Comparison of ENCODE assay signal across 23 mouse cellular contexts in genomic region chr7:68182025-68182424, GRCm38 (mm10).
DNase-seq lines count a peak whose midpoint lies in the region; ATAC-seq and TF ChIP-seq lines count a peak whose summit lies in the region.
"Had no signal": no experiment of that assay in that cellular context is flagged by ENCODE, and none has a peak within 500 bp of the region (broad histone marks: within the 10 kb centered on the region; RNA-seq: fewer than 3 reads in every experiment).

No protein-coding gene starts in this region.

- no peak overlapping the region for H3K4me2 ChIP-seq in liver, embryonic 11.5 days
- H3K4me2 ChIP-seq in kidney, postnatal 0 days (ENCODE audit: low read length) = no peak overlapping the region
- no peak overlapping the region for H3K4me2 ChIP-seq in limb, embryonic 11.5 days (ENCODE audit: low read depth, severe bottlenecking)
- H3K4me2 ChIP-seq: embryonic facial prominence, embryonic 15.5 days; hindbrain, embryonic 15.5 days; limb, embryonic 12.5 days; midbrain, embryonic 15.5 days; neural tube, embryonic 15.5 days had no signal

- ATAC-seq in liver, embryonic 11.5 days (replicated peaks; ENCODE audit: low FRiP score) = no peak
- no peak for ATAC-seq in kidney, postnatal 0 days (replicated peaks; ENCODE audit: low FRiP score, low read depth)
- ATAC-seq in limb, embryonic 11.5 days (ENCODE audit: insufficient number of reproducible peaks, low FRiP score, low TSS enrichment, low read depth) = no peak
- ATAC-seq: intestine, postnatal 0 days had no signal

- H3K36me3 ChIP-seq in liver, adult 2 months (ENCODE audit: control insufficient read depth, insufficient read depth, low read length) = no peaks in the 10 kb centered on the region
- H3K36me3 ChIP-seq in liver, embryonic 11.5 days (ENCODE audit: control insufficient read depth, insufficient read depth, low read length) = peaks cover 4% of the 10 kb centered on the region
- peaks cover 28% of the 10 kb centered on the region for H3K36me3 ChIP-seq in kidney, postnatal 0 days (ENCODE audit: insufficient read depth, low read length)
- H3K36me3 ChIP-seq in limb, embryonic 11.5 days (ENCODE audit: control insufficient read depth, insufficient read depth, low read length) = peaks cover 17% of the 10 kb centered on the region

- H3K4me1 ChIP-seq in liver, adult 2 months (ENCODE audit: control insufficient read depth, insufficient read depth, low read length) = no peaks in the 10 kb centered on the region; the same call in 1 of the 2 replicates
- H3K4me1 ChIP-seq in liver, embryonic 11.5 days (replicated peaks; ENCODE audit: control insufficient read depth, insufficient read depth, low read length) = peaks cover 20% of the 10 kb centered on the region
- H3K4me1 ChIP-seq in embryonic fibroblast, embryonic 13.5 days (ENCODE audit: control insufficient read depth, insufficient read depth, low read length) = peaks cover 24% of the 10 kb centered on the region
- peaks cover 16% of the 10 kb centered on the region; the same call in 1 of the 2 replicates for H3K4me1 ChIP-seq in kidney, postnatal 0 days (replicated peaks; ENCODE audit: insufficient read depth, low read length)
- H3K4me1 ChIP-seq in limb, embryonic 11.5 days (ENCODE audit: control insufficient read depth, insufficient read depth, low read length) = peaks cover 14% of the 10 kb centered on the region
- H3K4me1 ChIP-seq: embryonic facial prominence, embryonic 15.5 days; hindbrain, embryonic 15.5 days; neural tube, embryonic 15.5 days had no signal

- H3K79me2 ChIP-seq in liver, adult 2 months (ENCODE audit: control insufficient read depth, insufficient read depth, low read length) = no peaks in the 10 kb centered on the region

- no peak overlapping the region for H3K4me3 ChIP-seq in liver, adult 2 months (ENCODE audit: insufficient read depth, low read depth, low read length)
- no peak overlapping the region for H3K4me3 ChIP-seq in liver, embryonic 11.5 days (ENCODE audit: low read depth, low read length)
- no peak overlapping the region for H3K4me3 ChIP-seq in embryonic fibroblast, embryonic 13.5 days (ENCODE audit: insufficient read depth, low read length)
- no peak overlapping the region for H3K4me3 ChIP-seq in kidney, postnatal 0 days (replicated peaks; ENCODE audit: low read depth, low read length)
- no peak overlapping the region for H3K4me3 ChIP-seq in limb, embryonic 11.5 days (ENCODE audit: low read depth, low read length)
- H3K4me3 ChIP-seq: embryonic facial prominence, embryonic 15.5 days; forebrain, embryonic 10.5 days; hindbrain, embryonic 15.5 days; left cerebral cortex, adult 2 months; limb, embryonic 12.5 days; midbrain, embryonic 15.5 days; neural tube, embryonic 15.5 days had no signal

- TF ChIP-seq POLR2A in liver, adult 2 months (IDR thresholded peaks at IDR 0.05; ENCODE audit: extremely low read depth, insufficient read depth, low read length) = no peak
- no peak for TF ChIP-seq POLR2A in embryonic fibroblast, embryonic 13.5 days (IDR thresholded peaks at IDR 0.05; ENCODE audit: low read depth, low read length)

- no peak for TF ChIP-seq CTCF in liver, adult 2 months (IDR thresholded peaks at IDR 0.05; ENCODE audit: low read depth, low read length)
- TF ChIP-seq CTCF in embryonic fibroblast, embryonic 13.5 days (IDR thresholded peaks at IDR 0.05; ENCODE audit: borderline replicate concordance, insufficient read depth, low read length) = no peak
- TF ChIP-seq CTCF in kidney, postnatal 0 days (IDR thresholded peaks at IDR 0.05; ENCODE audit: low read depth) = no peak

- no peak overlapping the region for H3K9ac ChIP-seq in liver, adult 2 months (ENCODE audit: low read depth, low read length)
- H3K9ac ChIP-seq in liver, embryonic 11.5 days (ENCODE audit: low read depth, low read length) = no peak overlapping the region
- no peak overlapping the region for H3K9ac ChIP-seq in kidney, postnatal 0 days (ENCODE audit: low read depth, low read length)
- no peak overlapping the region for H3K9ac ChIP-seq in limb, embryonic 11.5 days (ENCODE audit: low read length)
- H3K9ac ChIP-seq: embryonic facial prominence, embryonic 15.5 days; hindbrain, embryonic 15.5 days; limb, embryonic 12.5 days; liver, embryonic 14.5 days; midbrain, embryonic 15.5 days; neural tube, embryonic 15.5 days had no signal

- peak; percentile 12 for DNase-seq in liver, adult 2 months (ENCODE audit: extremely low read depth, low read depth, low spot score)
- no peak for DNase-seq in liver, embryonic 11.5 days (ENCODE audit: low spot score)
- DNase-seq in kidney, postnatal 0 days (ENCODE audit: low spot score) = peak; percentile 66
- peak; percentile 27 for DNase-seq in limb, embryonic 11.5 days (ENCODE audit: low spot score)
- DNase-seq in urinary bladder, adult 2 months (ENCODE audit: low spot score) = no peak
- DNase-seq in adrenal gland, adult 18-20 months (ENCODE audit: low spot score in 2 of 2) = no peak
- DNase-seq: cerebellum, adult 9-11 months; heart, adult 11 months; heart, postnatal 36 days; lung, postnatal 10 days; right cerebral cortex, postnatal 14 days; spleen, adult 18-20 months; thymus, postnatal 25 days had no signal

- H3K9me3 ChIP-seq in liver, embryonic 11.5 days (ENCODE audit: control insufficient read depth, low read length) = no peaks in the 10 kb centered on the region
- no peaks in the 10 kb centered on the region for H3K9me3 ChIP-seq in kidney, postnatal 0 days (replicated peaks; ENCODE audit: low read length)
- no peaks in the 10 kb centered on the region for H3K9me3 ChIP-seq in limb, embryonic 11.5 days (ENCODE audit: control insufficient read depth, low read length)
- H3K9me3 ChIP-seq: embryonic facial prominence, embryonic 15.5 days; forebrain, embryonic 10.5 days; hindbrain, embryonic 15.5 days; limb, embryonic 12.5 days; midbrain, embryonic 15.5 days; neural tube, embryonic 15.5 days had no signal

- no peaks in the 10 kb centered on the region for H3K27me3 ChIP-seq in liver, adult 2 months (ENCODE audit: control insufficient read depth, insufficient read depth, low read length)
- no peaks in the 10 kb centered on the region for H3K27me3 ChIP-seq in liver, embryonic 11.5 days (replicated peaks; ENCODE audit: control insufficient read depth, insufficient read depth, low read length)
- H3K27me3 ChIP-seq in kidney, postnatal 0 days (ENCODE audit: insufficient read depth, low read length) = no peaks in the 10 kb centered on the region
- H3K27me3 ChIP-seq in limb, embryonic 11.5 days (ENCODE audit: control insufficient read depth, insufficient read depth, low read length) = no peaks in the 10 kb centered on the region
- H3K27me3 ChIP-seq: embryonic facial prominence, embryonic 15.5 days; hindbrain, embryonic 15.5 days; limb, embryonic 12.5 days; midbrain, embryonic 15.5 days; neural tube, embryonic 15.5 days had no signal

- WGBS in liver, adult 2 months = 75% methylated on average over 7 of the region's 7 CpGs
- WGBS in liver, embryonic 11.5 days = 73% methylated on average over 7 of the region's 7 CpGs
- 22% methylated on average over 7 of the region's 7 CpGs for WGBS in kidney, postnatal 0 days
- 34% methylated on average over 7 of the region's 7 CpGs for WGBS in limb, embryonic 11.5 days

- no peak overlapping the region for H3K27ac ChIP-seq in liver, adult 2 months (replicated peaks; ENCODE audit: insufficient read depth, low read depth, low read length)
- H3K27ac ChIP-seq in liver, embryonic 11.5 days (ENCODE audit: low read depth, low read length) = no peak overlapping the region
- peak overlapping the region; percentile 89; the same call in 1 of the 2 replicates for H3K27ac ChIP-seq in embryonic fibroblast, embryonic 13.5 days (ENCODE audit: insufficient read depth, low read length)
- H3K27ac ChIP-seq in kidney, postnatal 0 days = no peak overlapping the region
- H3K27ac ChIP-seq in limb, embryonic 11.5 days (replicated peaks; ENCODE audit: low read depth, low read length) = 0 out of 2 replicates have a peak overlapping the region, but pooled peaks have one; percentile 30
- H3K27ac ChIP-seq: embryonic facial prominence, embryonic 15.5 days; forebrain, embryonic 10.5 days; left cerebral cortex, adult 2 months; limb, embryonic 12.5 days; liver, embryonic 14.5 days; neural tube, embryonic 15.5 days had no signal

Comparison
In these comparisons a context has a peak if more than half of its experiments do, and no peak if none do; other contexts are left out.
1. DNase-seq: peak in liver, adult 2 months (single experiment), kidney, postnatal 0 days (single experiment) and limb, embryonic 11.5 days (single experiment); none in liver, embryonic 11.5 days (single experiment), urinary bladder, adult 2 months (single experiment) and adrenal gland, adult 18-20 months (0 of 2).
2. H3K27ac ChIP-seq: peak in embryonic fibroblast, embryonic 13.5 days (single experiment) and limb, embryonic 11.5 days (single experiment); none in liver, adult 2 months (single experiment), liver, embryonic 11.5 days (single experiment) and kidney, postnatal 0 days (single experiment).